Mouse (Mus musculus) macrophage (primary cell): ENCODE results near the gene Kif26b. TPM values are rescaled to one million over a fixed set of nuclear protein-coding genes. Genes with fewer than 3 reads are reported as not detected.

Experiments
- H3K27ac ChIP-seq: fragments of 350-480 bp; formaldehyde crosslinking; 2 replicates; pipeline ENCODE4 v1.9.0; 2021
- H3K36me3 ChIP-seq: fragments of 350-480 bp; formaldehyde crosslinking; 2 replicates; pipeline ENCODE4 v1.9.0; 2021; ENCODE audit errors: inconsistent target
- H3K4me3 ChIP-seq: fragments of 350-480 bp; formaldehyde crosslinking; 2 replicates; pipeline ENCODE4 v1.9.0; 2021; ENCODE audit errors: inconsistent target
- H3K79me2 ChIP-seq: fragments of 350-480 bp; formaldehyde crosslinking; 2 replicates; pipeline ENCODE4 v1.9.0; 2021; ENCODE audit errors: inconsistent target
- WGBS: methylation state at CpG from one replicate; pipeline ENCODE4 v1.1.7; 2026; ENCODE audit warnings: inconsistent platforms; ENCODE audit not compliant: missing documents; 5-methylcytosine and 5-hydroxymethylcytosine counted together
- polyA plus RNA-seq: library from polyadenylated mRNA; stranded (reverse); fragments of 250-400 nt; gene quantifications from 3 replicates; pipeline ENCODE4 v1.2.4, GENCODE M21; 2018; ENCODE audit warnings: inconsistent platforms

Gene Kif26b
- polyA plus RNA-seq, 1 experiment from 2014 or later: not detected

GRCm38 (mm10) chr1:178552898-178553284 is 24.0 kb downstream of the Kif26b start:
- Histone ChIP-seq H3K27ac (no peak overlapping the region), H3K79me2 (no peaks in the 10 kb centered on the region), H3K4me3 (no peak overlapping the region), H3K36me3 (no peaks in the 10 kb centered on the region)
- WGBS: 92% methylated on average over 10 of the region's 10 CpGs

DNA sequence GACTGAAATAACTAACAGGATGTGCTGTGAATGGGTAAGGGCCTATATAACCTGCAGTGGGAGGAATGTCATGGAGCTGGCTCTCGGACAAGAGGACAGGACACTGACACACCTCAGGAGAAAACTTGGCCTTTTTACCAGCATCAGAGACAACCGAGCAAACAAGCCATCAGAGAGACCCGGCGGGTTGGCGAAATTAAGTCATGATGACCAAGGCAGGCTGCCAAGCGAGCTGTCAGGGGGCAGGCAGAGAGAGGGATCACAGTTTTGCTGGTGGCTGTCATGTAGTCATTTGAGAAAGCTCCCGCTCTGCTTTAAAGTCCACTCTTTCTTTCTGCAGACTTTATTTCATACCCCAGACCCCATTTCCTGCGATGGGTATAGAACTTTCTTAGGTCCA is 27.3 kb downstream of the Kif26b start:
- Histone ChIP-seq H3K36me3 (no peaks in the 10 kb centered on the region), H3K27ac (no peak overlapping the region), H3K4me3 (no peak overlapping the region), H3K79me2 (no peaks in the 10 kb centered on the region)
- WGBS: 85% methylated on average over 8 of the region's 8 CpGs

- H3K27ac ChIP-seq: no peak overlapping the region
- no peaks in the 10 kb centered on the region for H3K79me2 ChIP-seq
- no peaks in the 10 kb centered on the region for H3K36me3 ChIP-seq
- 100% methylated on average over 1 of the region's 1 CpGs for WGBS
- no peak overlapping the region for H3K4me3 ChIP-seq
Observed at GRCm38 (mm10) chr1:178560043-178560442, 31.1 kb downstream of the Kif26b start.

DNA sequence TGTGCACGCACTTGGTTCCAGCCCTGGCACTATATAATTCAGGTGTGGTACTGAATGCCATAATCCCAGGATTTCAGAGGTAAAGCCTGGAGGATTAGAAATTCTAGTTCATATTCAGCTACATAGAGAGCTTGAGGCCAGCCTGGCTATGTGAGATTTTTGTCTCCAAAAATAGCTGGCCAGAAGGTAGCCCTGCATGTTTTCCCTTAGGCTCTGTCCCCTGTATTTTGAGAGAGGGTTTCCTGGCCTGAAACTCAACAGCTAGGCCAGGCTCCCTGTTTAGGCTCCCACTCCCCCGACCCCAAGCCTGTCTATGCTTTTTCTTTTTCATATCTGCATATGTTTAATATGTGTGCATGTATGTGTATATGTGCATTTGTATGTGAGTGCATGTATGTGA is 34.9 kb downstream of the Kif26b start:
- WGBS: 98% methylated on average over 2 of the region's 2 CpGs
- Histone ChIP-seq H3K79me2 (no peaks in the 10 kb centered on the region), H3K4me3 (no peak overlapping the region), H3K36me3 (no peaks in the 10 kb centered on the region), H3K27ac (no peak overlapping the region)

- no peaks in the 10 kb centered on the region for H3K79me2 ChIP-seq
- H3K36me3 ChIP-seq: no peaks in the 10 kb centered on the region
- H3K27ac ChIP-seq: no peak overlapping the region
- WGBS: 91% methylated on average over 4 of the region's 4 CpGs
- no peak overlapping the region for H3K4me3 ChIP-seq
Observed at GRCm38 (mm10) chr1:178564800-178565199, 35.9 kb downstream of the Kif26b start.

GRCm38 (mm10) chr1:178568551-178569545 is 39.9 kb downstream of the Kif26b start:
- H3K27ac ChIP-seq: no peak overlapping the region
- 56% methylated on average over 7 of the region's 7 CpGs for whole genome bisulfite sequencing
- no peaks in the 10 kb centered on the region for H3K79me2 ChIP-seq
- H3K36me3 ChIP-seq: no peaks in the 10 kb centered on the region
- no peak overlapping the region for H3K4me3 ChIP-seq

DNA sequence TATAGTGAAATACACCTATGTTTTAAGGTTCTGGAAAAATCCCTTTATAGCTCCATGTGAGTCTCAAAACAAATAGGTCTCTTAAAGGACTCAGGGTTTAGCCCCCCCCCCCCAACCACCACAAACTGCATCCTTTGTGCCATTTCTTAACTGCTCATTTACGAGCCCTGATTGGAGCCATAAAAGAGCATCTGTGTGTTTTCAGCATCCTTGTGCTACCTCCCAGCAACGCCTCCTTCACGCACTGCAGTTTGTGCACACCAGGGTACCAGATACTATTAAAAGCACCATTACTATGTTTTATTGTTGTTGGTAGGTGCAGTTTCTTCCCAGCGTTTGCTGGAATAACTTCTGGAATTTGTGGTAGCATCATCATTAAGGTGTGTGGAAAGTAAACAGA is 42.1 kb downstream of the Kif26b start:
- H3K4me3 ChIP-seq: no peak overlapping the region
- H3K36me3 ChIP-seq: no peaks in the 10 kb centered on the region
- WGBS: 81% methylated on average over 4 of the region's 4 CpGs
- no peaks in the 10 kb centered on the region for H3K79me2 ChIP-seq
- no peak overlapping the region for H3K27ac ChIP-seq

DNA sequence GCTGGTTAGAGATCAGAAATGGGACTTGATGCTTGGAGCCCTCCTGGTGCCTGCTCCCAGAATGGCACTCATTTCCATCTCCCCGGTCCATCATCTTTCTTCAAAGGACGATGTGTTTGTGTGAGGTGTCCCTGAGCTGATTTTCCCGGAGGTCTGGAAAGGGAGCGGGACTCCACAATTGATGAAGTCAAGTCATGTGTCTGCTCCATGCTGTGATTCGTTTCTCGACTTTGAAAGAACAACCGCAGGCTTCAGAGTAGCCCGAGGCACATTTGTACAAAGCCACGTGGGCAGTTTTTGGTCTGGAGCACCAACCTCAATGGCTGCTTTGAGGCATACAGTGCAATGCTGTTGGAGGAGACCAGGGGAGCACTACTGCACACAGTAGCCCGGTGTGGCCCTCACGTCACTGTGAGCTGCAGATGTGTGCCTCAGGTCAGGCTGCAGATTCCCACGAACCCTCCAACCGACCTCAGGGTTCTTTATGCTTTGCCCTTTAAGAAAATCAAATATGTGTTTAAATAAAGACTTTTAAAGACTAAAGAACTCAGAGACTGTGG is 43.0 kb downstream of the Kif26b start:
- Histone ChIP-seq H3K79me2 (no peaks in the 10 kb centered on the region), H3K36me3 (no peaks in the 10 kb centered on the region), H3K4me3 (no peak overlapping the region), H3K27ac (no peak overlapping the region)
- 82% methylated on average over 13 of the region's 13 CpGs for WGBS

GRCm38 (mm10) chr1:178573406-178574032 is 44.6 kb downstream of the Kif26b start:
- Histone ChIP-seq H3K36me3 (no peaks in the 10 kb centered on the region), H3K4me3 (no peak overlapping the region), H3K79me2 (no peaks in the 10 kb centered on the region), H3K27ac (no peak overlapping the region)
- 96% methylated on average over 4 of the region's 4 CpGs for WGBS

GRCm38 (mm10) chr1:178575706-178576105 is 46.8 kb downstream of the Kif26b start:
- Histone ChIP-seq H3K36me3 (no peaks in the 10 kb centered on the region), H3K27ac (no peak overlapping the region)
- WGBS: 96% methylated on average over 2 of the region's 2 CpGs

DNA sequence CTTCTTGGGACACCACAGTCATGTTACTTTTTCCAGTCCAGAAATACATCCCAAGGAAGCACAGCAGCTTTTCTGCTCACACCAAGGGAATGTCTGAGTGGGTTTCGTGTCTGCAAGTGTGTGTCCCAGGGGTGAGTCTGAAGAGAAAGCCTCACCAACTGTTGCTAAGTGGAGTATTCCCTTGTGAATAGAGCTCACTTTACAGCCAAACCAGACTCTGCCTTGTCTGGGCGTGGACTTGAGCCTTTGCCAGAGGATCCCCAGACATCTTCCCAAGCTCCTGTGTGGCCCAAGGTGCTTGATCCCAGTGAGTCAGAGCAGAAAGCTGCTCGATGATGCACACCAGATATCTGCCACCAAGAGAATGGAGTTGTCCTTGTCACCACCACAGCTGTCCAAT is 48.0 kb downstream of the Kif26b start:
- no peak overlapping the region for H3K4me3 ChIP-seq
- WGBS: 97% methylated on average over 3 of the region's 3 CpGs
- H3K36me3 ChIP-seq: no peaks in the 10 kb centered on the region
- H3K27ac ChIP-seq: no peak overlapping the region
- no peaks in the 10 kb centered on the region for H3K79me2 ChIP-seq

More at GRCm38 (mm10) chr1:178575706-178576105, 46.8 kb downstream of the Kif26b start:
- Histone ChIP-seq H3K4me3 (no peak overlapping the region), H3K79me2 (no peaks in the 10 kb centered on the region)

- Histone ChIP-seq H3K79me2 (no peaks in the 10 kb centered on the region), H3K4me3 (no peak overlapping the region), H3K27ac (no peak overlapping the region), H3K36me3 (no peaks in the 10 kb centered on the region)
- WGBS: 90% methylated on average over 4 of the region's 5 CpGs
Observed at GRCm38 (mm10) chr1:178585366-178586020, 56.6 kb downstream of the Kif26b start.

DNA sequence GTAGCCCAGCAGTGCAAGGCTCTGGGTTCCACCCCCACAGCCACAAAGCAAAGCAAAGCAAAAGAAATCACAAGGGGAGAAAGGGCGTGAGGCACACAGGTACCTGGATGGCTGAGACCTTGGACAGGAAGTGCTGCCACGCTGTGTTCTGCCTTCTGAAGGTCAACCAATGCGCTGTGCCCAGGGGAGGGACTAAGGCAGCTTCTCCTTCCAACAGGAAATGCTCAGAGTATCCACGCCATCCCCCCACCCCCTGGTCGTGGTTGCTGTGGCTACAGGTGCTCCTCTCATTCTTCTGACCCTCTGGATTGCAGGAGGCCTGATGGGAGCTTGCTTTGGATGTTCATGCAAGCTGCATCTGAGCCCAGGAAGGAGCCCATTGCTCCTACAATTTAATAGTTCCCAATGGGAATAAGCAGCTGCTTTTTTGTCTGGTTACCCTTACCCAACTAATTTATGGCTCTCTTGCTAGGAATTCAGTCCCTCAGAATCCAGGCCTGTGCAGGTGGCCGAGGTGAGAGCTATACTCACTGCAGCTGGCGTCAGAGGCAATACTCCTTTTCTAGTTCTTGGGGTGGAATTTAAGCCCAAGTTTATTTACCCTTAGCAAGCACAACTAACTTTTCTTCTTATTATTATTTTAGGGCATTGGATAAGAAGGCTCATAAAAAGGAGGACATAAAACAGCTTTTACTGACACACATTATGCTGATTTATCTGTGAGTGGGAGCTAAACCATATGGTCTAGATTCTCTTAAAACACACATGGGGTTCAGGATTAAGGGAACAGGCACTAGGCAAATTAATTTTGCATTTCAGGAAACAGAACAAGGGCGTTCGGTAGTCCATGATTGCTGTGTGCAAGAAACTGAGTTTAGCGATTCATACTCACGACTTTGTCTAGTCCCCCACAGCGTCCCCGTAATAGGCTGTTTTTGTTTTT is 61.6 kb downstream of the Kif26b start:
- WGBS: 73% methylated on average over 12 of the region's 13 CpGs
- H3K4me3 ChIP-seq: no peak overlapping the region

DNA sequence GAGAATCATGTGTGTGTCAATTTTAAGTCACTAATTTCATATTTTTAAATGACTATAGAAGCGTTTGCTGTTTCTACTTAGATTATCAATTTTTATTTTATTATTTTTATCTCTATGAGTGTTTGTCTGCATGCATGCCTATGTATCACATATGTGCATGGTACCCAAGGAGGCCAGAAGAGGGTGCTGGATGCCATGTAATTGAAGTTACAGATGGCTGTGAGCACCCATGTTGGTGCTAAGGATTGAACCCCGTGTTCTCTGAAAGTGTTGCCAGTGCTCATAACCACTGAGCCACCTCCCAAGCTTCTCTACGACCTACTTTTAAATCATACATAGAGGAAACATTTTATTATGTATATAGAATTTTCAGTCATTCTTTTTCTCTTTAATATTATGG is 68.2 kb downstream of the Kif26b start:
- WGBS: 96% methylated on average over 3 of the region's 3 CpGs
- Histone ChIP-seq H3K79me2 (no peaks in the 10 kb centered on the region), H3K27ac (no peak overlapping the region), H3K36me3 (no peaks in the 10 kb centered on the region), H3K4me3 (no peak overlapping the region)

More for the DNA sequence above, 61.6 kb downstream of the Kif26b start:
- no peaks in the 10 kb centered on the region for H3K36me3 ChIP-seq
- H3K27ac ChIP-seq: no peak overlapping the region
- no peaks in the 10 kb centered on the region for H3K79me2 ChIP-seq
